Mouse (Mus musculus): Measurements from ENCODE around the gene Cactin.

GRCm38 (mm10) chr10:81289278-81289677, 31.6 kb upstream of the Cactin start:
- TF ChIP-seq CTCF (conservative IDR thresholded peaks at IDR 0.05; ENCODE audit: low read length), result peak; percentile 72
- TF ChIP-seq NANOG (IDR thresholded peaks at IDR 0.05; ENCODE audit: borderline replicate concordance, low read length), result no peak
- no peak for TF ChIP-seq POU5F1 (IDR thresholded peaks at IDR 0.05; ENCODE audit: borderline replicate concordance, low read length)

All from E14TG2a.4 (cell line).